Mouse (Mus musculus) kidney, postnatal 36 days (tissue): ENCODE data around the gene Abcb10.
"Not testable (repeated sequence)": the region's sequence is repeated elsewhere in the genome, so short reads cannot be mapped to it uniquely, and the experiment has no call there.

Source experiments
- DNase-seq, 2 experiments: peaks; one replicate each; pipeline ENCODE4 v3.0.0; 2021 to 2022; ENCODE audit warnings: mixed read lengths in 2 of 2

The Abcb10 gene

GRCm38 (mm10) chr8:123980239-123980638 lies 2.7 kb downstream of the Abcb10 start:
- no peak for DNase-seq

GRCm38 (mm10) chr8:123978926-123979325 lies 4.0 kb downstream of the Abcb10 start:
- no peak for DNase-seq

- DNase-seq = peak in 1 of 2 experiments; percentile 49
Measured at GRCm38 (mm10) chr8:123978166-123978838, 4.6 kb downstream of the Abcb10 start.

GRCm38 (mm10) chr8:123977499-123977898 lies 5.4 kb downstream of the Abcb10 start:
- no peak for DNase-seq

- DNase-seq = peak; percentile 60 to 64
Measured at GRCm38 (mm10) chr8:123973495-123973894, 9.4 kb downstream of the Abcb10 start.

- no peak for DNase-seq
Measured at GRCm38 (mm10) chr8:123966896-123967295, 16.0 kb downstream of the Abcb10 start.

- DNase-seq = no peak
Measured at GRCm38 (mm10) chr8:123961371-123961770, 21.6 kb downstream of the Abcb10 start.

GRCm38 (mm10) chr8:123960556-123960955 lies 22.4 kb downstream of the Abcb10 start:
- not testable (repeated sequence) for DNase-seq

GRCm38 (mm10) chr8:123960056-123960455 lies 22.9 kb downstream of the Abcb10 start:
- DNase-seq = no peak

GRCm38 (mm10) chr8:123959473-123959872 lies 23.4 kb downstream of the Abcb10 start:
- DNase-seq = no peak

- peak in 1 of 2 experiments; percentile 37 for DNase-seq
Measured at GRCm38 (mm10) chr8:123958130-123958529, 24.8 kb downstream of the Abcb10 start.

GRCm38 (mm10) chr8:123954246-123954645 lies 28.7 kb downstream of the Abcb10 start:
- DNase-seq = no peak

- no peak for DNase-seq
Measured at GRCm38 (mm10) chr8:123953686-123954085, 29.2 kb downstream of the Abcb10 start.

GRCm38 (mm10) chr8:123950077-123950802 lies 32.7 kb downstream of the Abcb10 start:
- peak; percentile 67 to 76 for DNase-seq

- no peak for DNase-seq
Measured at GRCm38 (mm10) chr8:123949686-123949986, 33.3 kb downstream of the Abcb10 start.

GRCm38 (mm10) chr8:123948942-123949685 lies 33.8 kb downstream of the Abcb10 start, which contains the start of gene Nup133:
Nup133 (minus strand) TSS chr8:123949265.
- DNase-seq = peak; percentile 99 to 100

GRCm38 (mm10) chr8:123929026-123929425 lies 53.9 kb downstream of the Abcb10 start:
- no peak for DNase-seq

GRCm38 (mm10) chr8:123925671-123926070 lies 57.3 kb downstream of the Abcb10 start:
- DNase-seq = no peak

- peak; percentile 85 to 88 for DNase-seq
Measured at GRCm38 (mm10) chr8:123924719-123925118, 58.2 kb downstream of the Abcb10 start.

GRCm38 (mm10) chr8:123914635-123915034 lies 68.3 kb downstream of the Abcb10 start:
- DNase-seq = no peak

GRCm38 (mm10) chr8:123912265-123912664 lies 70.7 kb downstream of the Abcb10 start:
- DNase-seq = no peak

- DNase-seq = no peak
Measured at GRCm38 (mm10) chr8:123907604-123908003, 75.3 kb downstream of the Abcb10 start.

- no peak for DNase-seq
Measured at GRCm38 (mm10) chr8:123902653-123903052, 80.3 kb downstream of the Abcb10 start.
